Mouse (Mus musculus) midbrain, embryonic 16.5 days (tissue): ENCODE measurements around the gene Ppp2r5b. TPM values are rescaled to one million over a fixed set of nuclear protein-coding genes. Genes with fewer than 3 reads are reported as not detected.

Source experiments
- ATAC-seq: fragments of 200-750 bp; cut with Nextera tagmentation; 2 replicates; pipeline ENCODE4 v1.8.0; 2017; ENCODE audit warnings: moderate TSS enrichment
- H3K27ac ChIP-seq: fragments of 300-500 bp; sonication (generic); 2 replicates; pipeline ENCODE4 v1.5.1; 2014; ENCODE audit warnings: mild to moderate bottlenecking, low read length, mixed read lengths
- H3K27me3 ChIP-seq: fragments of 300-500 bp; sonication (generic); 2 replicates; pipeline ENCODE4 v1.6.1; 2014; ENCODE audit warnings: low read depth, low read length, mixed read lengths; ENCODE audit not compliant: control insufficient read depth, insufficient read depth
- H3K36me3 ChIP-seq: fragments of 300-500 bp; sonication (generic); 2 replicates; pipeline ENCODE4 v1.6.1; 2014; ENCODE audit warnings: mild to moderate bottlenecking, low read length, moderate library complexity, mixed read lengths; ENCODE audit not compliant: control insufficient read depth, insufficient read depth
- H3K4me1 ChIP-seq: fragments of 300-500 bp; sonication (generic); 2 replicates; pipeline ENCODE4 v1.6.1; 2014; ENCODE audit warnings: mild to moderate bottlenecking, low read length, mixed read lengths; ENCODE audit not compliant: control insufficient read depth, insufficient read depth
- H3K4me2 ChIP-seq: fragments of 300-500 bp; sonication (generic); 2 replicates; pipeline ENCODE4 v1.6.1; 2014; ENCODE audit warnings: mild to moderate bottlenecking, low read length, mixed read lengths
- H3K4me3 ChIP-seq: fragments of 300-500 bp; sonication (generic); 2 replicates; pipeline ENCODE4 v1.5.1; 2014; ENCODE audit warnings: low read depth, mild to moderate bottlenecking, low read length, moderate library complexity, mixed read lengths
- H3K9ac ChIP-seq: fragments of 300-500 bp; sonication (generic); 2 replicates; pipeline ENCODE4 v1.6.1; 2014; ENCODE audit warnings: low read depth, low read length, mixed read lengths
- H3K9me3 ChIP-seq: fragments of 300-500 bp; sonication (generic); replicated peaks from 2 replicates; pipeline ENCODE4 v1.6.1; 2014; ENCODE audit warnings: mild to moderate bottlenecking, low read length, mixed read lengths; ENCODE audit not compliant: control insufficient read depth, poor library complexity, severe bottlenecking
- WGBS: fragments of 180-500 bp; shearing (Covaris S2); extraction: QIAGEN DNeasy Blood & Tissue Kit; methylation state at CpG from one replicate; pipeline ENCODE4 v1.1.7; 2014; 5-methylcytosine and 5-hydroxymethylcytosine counted together
- polyA plus RNA-seq: library from polyadenylated mRNA; unstranded; fragments of >200 nt; fragmentation: Nextera tagmentation; extraction: Ambion mirVana; gene quantifications from 2 replicates; pipeline ENCODE4 v1.2.1, GENCODE M21; 2015

Ppp2r5b gene
- polyA plus RNA-seq, result 149 and 165 TPM in 2 replicates

GRCm38 (mm10) chr19:6235084-6236052, at the start of gene Ppp2r5b:
Gene Ppp2r5b, minus strand, starts transcription at chr19:6235872.
- Histone ChIP-seq H3K9ac (peak within 1 kb of the TSS; percentile 93), H3K9me3 (no peaks in the 10 kb centered on the region), H3K4me1 (peaks cover 16% of the 10 kb centered on the region), H3K4me2 (peak within 1 kb of the TSS; percentile 68), H3K4me3 (peak within 1 kb of the TSS; percentile 91), H3K36me3 (peaks cover 12% of the 10 kb centered on the region), H3K27ac (peak within 1 kb of the TSS; percentile 93), H3K27me3 (no peaks in the 10 kb centered on the region)
- peak; percentile 94 for ATAC-seq
- WGBS, result 1% methylated on average over 46 of the region's 48 CpGs

- no peaks in the 10 kb centered on the region for H3K9me3 ChIP-seq
- no peak overlapping the region for H3K4me2 ChIP-seq
- H3K4me1 ChIP-seq, result no peaks in the 10 kb centered on the region
- H3K36me3 ChIP-seq, result peaks cover 33% of the 10 kb centered on the region
- H3K4me3 ChIP-seq, result no peak overlapping the region
- H3K27me3 ChIP-seq, result no peaks in the 10 kb centered on the region
- 86% methylated on average over 8 of the region's 8 CpGs for WGBS
- no peak overlapping the region for H3K9ac ChIP-seq
- no peak for ATAC-seq
- H3K27ac ChIP-seq, result no peak overlapping the region
These were observed 49.6 kb upstream of the Ppp2r5b start for GRCm38 (mm10) chr19:6285226-6285625.

GRCm38 (mm10) chr19:6284502-6284901, 48.8 kb upstream of the Ppp2r5b start:
- Histone ChIP-seq H3K4me1 (peaks cover 7% of the 10 kb centered on the region), H3K36me3 (peaks cover 27% of the 10 kb centered on the region), H3K9me3 (no peaks in the 10 kb centered on the region), H3K27me3 (no peaks in the 10 kb centered on the region), H3K4me2 (no peak overlapping the region), H3K27ac (no peak overlapping the region), H3K9ac (no peak overlapping the region), H3K4me3 (no peak overlapping the region)
- no peak for ATAC-seq
- WGBS, result 91% methylated on average over 12 of the region's 12 CpGs

GRCm38 (mm10) chr19:6283001-6283400, 47.3 kb upstream of the Ppp2r5b start:
- Histone ChIP-seq H3K4me1 (peaks cover 22% of the 10 kb centered on the region), H3K27me3 (no peaks in the 10 kb centered on the region), H3K9me3 (no peaks in the 10 kb centered on the region), H3K9ac (no peak overlapping the region), H3K4me3 (no peak overlapping the region), H3K36me3 (peaks cover 25% of the 10 kb centered on the region), H3K27ac (no peak overlapping the region), H3K4me2 (no peak overlapping the region)
- 79% methylated on average over 5 of the region's 5 CpGs for WGBS
- ATAC-seq, result no peak

- ATAC-seq, result no peak
- Histone ChIP-seq H3K9ac (no peak overlapping the region), H3K4me3 (no peak overlapping the region), H3K9me3 (no peaks in the 10 kb centered on the region), H3K27ac (no peak overlapping the region), H3K4me1 (peaks cover 24% of the 10 kb centered on the region), H3K36me3 (peaks cover 25% of the 10 kb centered on the region), H3K27me3 (no peaks in the 10 kb centered on the region), H3K4me2 (no peak overlapping the region)
- 88% methylated on average over 14 of the region's 14 CpGs for WGBS
These were observed 45.7 kb upstream of the Ppp2r5b start for GRCm38 (mm10) chr19:6281122-6282020.

GRCm38 (mm10) chr19:6280554-6280953, 44.9 kb upstream of the Ppp2r5b start:
- no peak for ATAC-seq
- Histone ChIP-seq H3K4me2 (no peak overlapping the region), H3K36me3 (peaks cover 25% of the 10 kb centered on the region), H3K27me3 (no peaks in the 10 kb centered on the region), H3K9ac (no peak overlapping the region), H3K4me3 (no peak overlapping the region), H3K27ac (no peak overlapping the region), H3K4me1 (peaks cover 30% of the 10 kb centered on the region), H3K9me3 (no peaks in the 10 kb centered on the region)
- 87% methylated on average over 7 of the region's 7 CpGs for WGBS

- Histone ChIP-seq H3K4me2 (peak overlapping the region; percentile 98), H3K4me1 (peaks cover 30% of the 10 kb centered on the region), H3K9me3 (no peaks in the 10 kb centered on the region), H3K27me3 (no peaks in the 10 kb centered on the region), H3K4me3 (no peak overlapping the region; the same call in 1 of the 2 replicates), H3K27ac (no peak overlapping the region), H3K36me3 (peaks cover 25% of the 10 kb centered on the region), H3K9ac (peak overlapping the region; percentile 44; the same call in 1 of the 2 replicates)
- ATAC-seq, result no peak
- 91% methylated on average over 6 of the region's 6 CpGs for WGBS
These were observed 43.9 kb upstream of the Ppp2r5b start for GRCm38 (mm10) chr19:6279481-6280144.

- no peak for ATAC-seq
- no peak overlapping the region for H3K27ac ChIP-seq
- peak overlapping the region; percentile 98 for H3K4me2 ChIP-seq
These were observed 42.9 kb upstream of the Ppp2r5b start for GRCm38 (mm10) chr19:6278439-6279073.

More at GRCm38 (mm10) chr19:6278439-6279073, 42.9 kb upstream of the Ppp2r5b start:
- H3K4me1 ChIP-seq, result peaks cover 30% of the 10 kb centered on the region
- H3K9me3 ChIP-seq, result no peaks in the 10 kb centered on the region
- 42% methylated on average over 6 of the region's 6 CpGs for WGBS
- H3K27me3 ChIP-seq, result no peaks in the 10 kb centered on the region
- H3K4me3 ChIP-seq, result peak overlapping the region; percentile 77
- H3K36me3 ChIP-seq, result peaks cover 20% of the 10 kb centered on the region
- H3K9ac ChIP-seq, result peak overlapping the region; percentile 82
